Mouse (Mus musculus): ENCODE data around the gene Cdkn2aip. TPM values are rescaled to one million over a fixed set of nuclear protein-coding genes. Genes with fewer than 3 reads are reported as not detected.

The Cdkn2aip gene
- polyA plus RNA-seq, 1 experiment from 2014 or later = 45.4 TPM

- DNase-seq (ENCODE audit: low spot score) = peak; percentile 100
Measured at GRCm38 (mm10) chr8:47674777-47675710, 38.7 kb downstream of the Cdkn2aip start, which contains the start of gene Ing2. TSS of gene Ing2 (minus strand) at chr8:47675556.

GRCm38 (mm10) chr8:47674140-47674776 is 39.5 kb downstream of the Cdkn2aip start:
- H3K4me3 ChIP-seq (ENCODE audit: low read depth, low read length) = peak overlapping the region; percentile 91
- no peaks in the 10 kb centered on the region for H3K4me1 ChIP-seq (ENCODE audit: control insufficient read depth, insufficient read depth, low read length)
- ATAC-seq = peak; percentile 35
- peak overlapping the region; percentile 90 for H3K27ac ChIP-seq (ENCODE audit: low read depth, low read length)
- H3K9me3 ChIP-seq (replicated peaks; ENCODE audit: control insufficient read depth, low read length) = no peaks in the 10 kb centered on the region
- H3K4me2 ChIP-seq (ENCODE audit: low read length) = peak overlapping the region; percentile 72
- no peaks in the 10 kb centered on the region for H3K36me3 ChIP-seq (ENCODE audit: control insufficient read depth, insufficient read depth, low read length)
- DNase-seq (ENCODE audit: low spot score) = no peak
- under 1% methylated on average over 43 of the region's 59 CpGs for WGBS
- no peaks in the 10 kb centered on the region for H3K27me3 ChIP-seq (replicated peaks; ENCODE audit: control insufficient read depth, insufficient read depth, low read length)
- peak overlapping the region; percentile 86 for H3K9ac ChIP-seq (ENCODE audit: low read length)

More at GRCm38 (mm10) chr8:47674777-47675710, 38.7 kb downstream of the Cdkn2aip start, which contains the start of gene Ing2:
- WGBS = under 1% methylated on average over 84 of the region's 106 CpGs
- Histone ChIP-seq H3K36me3 (ENCODE audit: control insufficient read depth, insufficient read depth, low read length) (no peaks in the 10 kb centered on the region), H3K4me2 (ENCODE audit: low read length) (peak within 1 kb of the TSS; percentile 72), H3K9me3 (replicated peaks; ENCODE audit: control insufficient read depth, low read length) (no peaks in the 10 kb centered on the region), H3K27me3 (replicated peaks; ENCODE audit: control insufficient read depth, insufficient read depth, low read length) (no peaks in the 10 kb centered on the region), H3K4me1 (ENCODE audit: control insufficient read depth, insufficient read depth, low read length) (no peaks in the 10 kb centered on the region), H3K4me3 (ENCODE audit: low read depth, low read length) (peak within 1 kb of the TSS; percentile 91), H3K27ac (ENCODE audit: low read depth, low read length) (peak within 1 kb of the TSS; percentile 90), H3K9ac (ENCODE audit: low read length) (peak within 1 kb of the TSS; percentile 86)
- peak; percentile 91 for ATAC-seq

- peak overlapping the region; percentile 72 for H3K4me2 ChIP-seq (ENCODE audit: low read length)
- H3K27me3 ChIP-seq (replicated peaks; ENCODE audit: control insufficient read depth, insufficient read depth, low read length) = no peaks in the 10 kb centered on the region
- no peaks in the 10 kb centered on the region for H3K4me1 ChIP-seq (ENCODE audit: control insufficient read depth, insufficient read depth, low read length)
- H3K9me3 ChIP-seq (replicated peaks; ENCODE audit: control insufficient read depth, low read length) = no peaks in the 10 kb centered on the region
- peak overlapping the region; percentile 91 for H3K4me3 ChIP-seq (ENCODE audit: low read depth, low read length)
- WGBS = under 1% methylated on average over 51 of the region's 53 CpGs
- H3K27ac ChIP-seq (ENCODE audit: low read depth, low read length) = peak overlapping the region; percentile 90
- peak; percentile 85 for DNase-seq (ENCODE audit: low spot score)
- H3K9ac ChIP-seq (ENCODE audit: low read length) = peak overlapping the region; percentile 86
- peak; percentile 58 for ATAC-seq
- no peaks in the 10 kb centered on the region for H3K36me3 ChIP-seq (ENCODE audit: control insufficient read depth, insufficient read depth, low read length)
Measured at GRCm38 (mm10) chr8:47673317-47674139, 40.2 kb downstream of the Cdkn2aip start.

- Histone ChIP-seq H3K9ac (ENCODE audit: low read length) (no peak overlapping the region), H3K27ac (ENCODE audit: low read depth, low read length) (no peak overlapping the region), H3K36me3 (ENCODE audit: control insufficient read depth, insufficient read depth, low read length) (peaks cover 10% of the 10 kb centered on the region; the same call in 1 of the 2 replicates), H3K4me3 (ENCODE audit: low read depth, low read length) (no peak overlapping the region), H3K9me3 (replicated peaks; ENCODE audit: control insufficient read depth, low read length) (no peaks in the 10 kb centered on the region), H3K4me2 (ENCODE audit: low read length) (no peak overlapping the region), H3K27me3 (replicated peaks; ENCODE audit: control insufficient read depth, insufficient read depth, low read length) (no peaks in the 10 kb centered on the region), H3K4me1 (ENCODE audit: control insufficient read depth, insufficient read depth, low read length) (no peaks in the 10 kb centered on the region)
- 86% methylated on average over 8 of the region's 8 CpGs for WGBS
- DNase-seq (ENCODE audit: low spot score) = no peak
- ATAC-seq = no peak
Measured at GRCm38 (mm10) chr8:47664231-47664785, 49.4 kb downstream of the Cdkn2aip start.

GRCm38 (mm10) chr8:47663201-47663600 is 50.5 kb downstream of the Cdkn2aip start:
- H3K4me3 ChIP-seq (ENCODE audit: low read depth, low read length) = no peak overlapping the region
- ATAC-seq (no peak), DNase-seq (ENCODE audit: low spot score) (no peak)
- no peaks in the 10 kb centered on the region for H3K27me3 ChIP-seq (replicated peaks; ENCODE audit: control insufficient read depth, insufficient read depth, low read length)
- H3K36me3 ChIP-seq (ENCODE audit: control insufficient read depth, insufficient read depth, low read length) = peaks cover 10% of the 10 kb centered on the region; the same call in 1 of the 2 replicates
- H3K4me2 ChIP-seq (ENCODE audit: low read length) = no peak overlapping the region
- 90% methylated on average over 5 of the region's 5 CpGs for WGBS
- H3K27ac ChIP-seq (ENCODE audit: low read depth, low read length) = no peak overlapping the region
- no peak overlapping the region for H3K9ac ChIP-seq (ENCODE audit: low read length)
- no peaks in the 10 kb centered on the region for H3K4me1 ChIP-seq (ENCODE audit: control insufficient read depth, insufficient read depth, low read length)
- no peaks in the 10 kb centered on the region for H3K9me3 ChIP-seq (replicated peaks; ENCODE audit: control insufficient read depth, low read length)

- WGBS = 96% methylated on average over 5 of the region's 5 CpGs
- H3K4me3 ChIP-seq (ENCODE audit: low read depth, low read length) = no peak overlapping the region
- H3K4me2 ChIP-seq (ENCODE audit: low read length) = no peak overlapping the region
- no peak overlapping the region for H3K9ac ChIP-seq (ENCODE audit: low read length)
- H3K36me3 ChIP-seq (ENCODE audit: control insufficient read depth, insufficient read depth, low read length) = peaks cover 5% of the 10 kb centered on the region; the same call in 1 of the 2 replicates
- no peaks in the 10 kb centered on the region for H3K27me3 ChIP-seq (replicated peaks; ENCODE audit: control insufficient read depth, insufficient read depth, low read length)
- no peaks in the 10 kb centered on the region for H3K4me1 ChIP-seq (ENCODE audit: control insufficient read depth, insufficient read depth, low read length)
- no peak overlapping the region for H3K27ac ChIP-seq (ENCODE audit: low read depth, low read length)
- ATAC-seq (no peak), DNase-seq (ENCODE audit: low spot score) (no peak)
- no peaks in the 10 kb centered on the region for H3K9me3 ChIP-seq (replicated peaks; ENCODE audit: control insufficient read depth, low read length)
Measured at GRCm38 (mm10) chr8:47662716-47663115, 51.0 kb downstream of the Cdkn2aip start.

GRCm38 (mm10) chr8:47660394-47660793 is 53.3 kb downstream of the Cdkn2aip start:
- ATAC-seq (no peak), DNase-seq (ENCODE audit: low spot score) (no peak)
- no peaks in the 10 kb centered on the region for H3K36me3 ChIP-seq (ENCODE audit: control insufficient read depth, insufficient read depth, low read length)
- H3K27me3 ChIP-seq (replicated peaks; ENCODE audit: control insufficient read depth, insufficient read depth, low read length) = no peaks in the 10 kb centered on the region
- 92% methylated on average over 7 of the region's 7 CpGs for WGBS
- H3K4me1 ChIP-seq (ENCODE audit: control insufficient read depth, insufficient read depth, low read length) = no peaks in the 10 kb centered on the region
- no peak overlapping the region for H3K27ac ChIP-seq (ENCODE audit: low read depth, low read length)
- H3K4me3 ChIP-seq (ENCODE audit: low read depth, low read length) = no peak overlapping the region
- no peak overlapping the region for H3K4me2 ChIP-seq (ENCODE audit: low read length)
- no peak overlapping the region for H3K9ac ChIP-seq (ENCODE audit: low read length)
- H3K9me3 ChIP-seq (replicated peaks; ENCODE audit: control insufficient read depth, low read length) = no peaks in the 10 kb centered on the region

GRCm38 (mm10) chr8:47659463-47659862 is 54.3 kb downstream of the Cdkn2aip start:
- Histone ChIP-seq H3K4me3 (ENCODE audit: low read depth, low read length) (no peak overlapping the region), H3K27ac (ENCODE audit: low read depth, low read length) (no peak overlapping the region), H3K36me3 (ENCODE audit: control insufficient read depth, insufficient read depth, low read length) (no peaks in the 10 kb centered on the region), H3K4me1 (ENCODE audit: control insufficient read depth, insufficient read depth, low read length) (no peaks in the 10 kb centered on the region), H3K4me2 (ENCODE audit: low read length) (no peak overlapping the region), H3K27me3 (replicated peaks; ENCODE audit: control insufficient read depth, insufficient read depth, low read length) (no peaks in the 10 kb centered on the region), H3K9ac (ENCODE audit: low read length) (no peak overlapping the region), H3K9me3 (replicated peaks; ENCODE audit: control insufficient read depth, low read length) (no peaks in the 10 kb centered on the region)
- ATAC-seq = no peak
- no peak for DNase-seq (ENCODE audit: low spot score)
- 93% methylated on average over 5 of the region's 5 CpGs for WGBS
